8 mouse cellular contexts compared by ENCODE assay signal in genomic region chr6:91978371-91979300, GRCm38 (mm10). TPM values are rescaled to one million over a fixed set of nuclear protein-coding genes. Genes with fewer than 3 reads are reported as not detected.
A peak's percentile ranks its signal among the peaks of the same experiment; 100 is the strongest.
DNase-seq lines count a peak whose midpoint lies in the region; ATAC-seq lines count a peak whose summit lies in the region.

Fgd5 (plus strand) TSS chr6:91978878.

- H3K4me1 ChIP-seq in heart, embryonic 11.5 days (ENCODE audit: control insufficient read depth, insufficient read depth, low read length), result peaks cover 7% of the 10 kb centered on the region; the same call in 1 of the 2 replicates

- H3K27ac ChIP-seq in heart, embryonic 11.5 days (ENCODE audit: low read depth, low read length), result peak within 1 kb of the TSS; percentile 64

- H3K9ac ChIP-seq in heart, embryonic 11.5 days (ENCODE audit: low read depth, low read length), result peak within 1 kb of the TSS; percentile 73

- WGBS in heart, embryonic 11.5 days (ENCODE audit: insufficient replicate concordance), result 3% methylated on average over 53 of the region's 62 CpGs

- H3K36me3 ChIP-seq in heart, embryonic 11.5 days (ENCODE audit: control insufficient read depth, insufficient read depth, low read length), result no peaks in the 10 kb centered on the region

- peaks cover 26% of the 10 kb centered on the region for H3K27me3 ChIP-seq in heart, embryonic 11.5 days (ENCODE audit: control insufficient read depth, insufficient read depth, low read length)

- peak within 1 kb of the TSS; percentile 68 for H3K4me3 ChIP-seq in heart, embryonic 11.5 days (ENCODE audit: low read depth, low read length)

- DNase-seq in gastrocnemius, postnatal 10 days, result peak; percentile 57
- no peak for DNase-seq in gastrocnemius, adult 8-10 months (ENCODE audit: low spot score in 2 of 2)
- DNase-seq in embryo, embryonic 10.5 days (ENCODE audit: low spot score), result peak; percentile 68
- peak; percentile 84 for DNase-seq in kidney, postnatal 10 days
- DNase-seq in lung, postnatal 36 days, result peak; percentile 67
- DNase-seq in c-Kit-positive CD71-positive TER-119-positive erythroid progenitor cells, embryonic 14.5 days (ENCODE audit: low spot score), result no peak
- no peak for DNase-seq in layer of hippocampus, adult 9-10 months (ENCODE audit: low spot score)

- peak; percentile 67 for ATAC-seq in heart, embryonic 11.5 days (replicated peaks; ENCODE audit: insufficient number of reproducible peaks, low FRiP score, low TSS enrichment)

- H3K4me2 ChIP-seq in heart, embryonic 11.5 days, result peak within 1 kb of the TSS; percentile 91

- H3K9me3 ChIP-seq in heart, embryonic 11.5 days (replicated peaks; ENCODE audit: control insufficient read depth, low read length), result no peaks in the 10 kb centered on the region

RNA-seq across cellular contexts. Expression of gene Fgd5, which starts in this region (rescaled TPM):
- 10 to 100 TPM; 12.7 to 16.1 TPM for total RNA-seq in gastrocnemius, postnatal 10 days (2021)
- total RNA-seq in gastrocnemius, adult 8-10 months (2022), result 1 to 10 TPM; 6.4 to 8.4 (median 7.4) TPM
- 9.1 and 10.2 TPM in 2 replicates for polyA plus RNA-seq in heart, embryonic 11.5 days (2014; fragmentation: Nextera tagmentation; extraction: Ambion mirVana)

Comparison
In these comparisons a context has a peak if more than half of its experiments do, and no peak if none do; other contexts are left out.
1. DNase-seq: peak in gastrocnemius, postnatal 10 days (single experiment), embryo, embryonic 10.5 days (single experiment), kidney, postnatal 10 days (single experiment) and lung, postnatal 36 days (single experiment); none in gastrocnemius, adult 8-10 months (0 of 2), c-Kit-positive CD71-positive TER-119-positive erythroid progenitor cells, embryonic 14.5 days (single experiment) and layer of hippocampus, adult 9-10 months (single experiment).